Mouse (Mus musculus) retina, postnatal 1 day (tissue): ENCODE data around the gene Cyth1.

ENCODE experiments used
- DNase-seq: peaks from one replicate; pipeline ENCODE4 v3.0.0-alpha.2; 2012

Gene Cyth1

GRCm38 (mm10) chr11:118146446-118146845, 101.9 kb downstream of the Cyth1 start:
- DNase-seq, result no peak

DNA sequence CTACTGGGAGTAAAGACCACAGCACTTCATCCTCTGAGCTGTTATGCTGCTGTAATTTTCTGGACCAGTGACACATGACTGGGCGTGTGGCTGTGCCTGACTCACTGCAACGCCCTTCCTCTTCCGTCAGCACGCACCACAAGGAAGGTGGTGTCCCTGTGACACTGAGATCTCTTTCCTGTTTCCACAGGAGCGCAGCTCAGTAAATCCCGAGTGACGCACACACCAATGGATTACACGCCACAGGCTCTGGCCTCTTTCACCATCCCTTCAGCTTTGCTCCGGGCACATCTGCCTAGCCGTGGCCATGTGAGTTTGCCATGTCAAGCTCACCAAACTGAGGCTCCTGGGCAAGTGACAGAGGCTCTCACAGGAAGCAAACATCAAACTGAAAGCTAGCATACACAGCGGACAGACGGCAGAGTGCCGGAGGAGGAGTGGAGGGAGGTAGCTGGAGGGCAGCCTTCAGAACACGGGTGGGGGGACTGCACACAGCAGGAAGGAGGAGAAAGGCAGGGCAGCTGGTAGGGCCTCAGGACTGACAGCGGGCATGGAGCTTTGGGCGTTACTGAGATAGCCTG, 102.5 kb downstream of the Cyth1 start:
- DNase-seq, result peak; percentile 43

DNA sequence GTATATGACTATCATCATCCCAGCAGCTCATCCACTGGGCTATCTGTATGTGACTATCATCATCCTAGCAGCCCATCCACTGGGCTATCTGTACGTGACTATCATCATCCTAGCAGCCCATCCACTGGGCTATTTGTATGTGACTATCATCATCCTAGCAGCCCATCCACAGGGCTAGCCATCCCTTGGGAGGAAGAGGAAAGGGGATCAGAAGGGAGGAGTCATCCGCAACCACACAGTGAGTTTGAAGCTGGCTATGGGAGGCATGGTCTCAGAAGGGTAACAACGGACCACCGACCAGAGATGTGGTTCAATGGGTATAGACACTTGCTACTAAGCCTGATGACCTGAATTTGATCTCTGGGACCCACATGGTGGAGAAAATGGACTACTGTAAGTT, 103.3 kb downstream of the Cyth1 start:
- no peak for DNase-seq

GRCm38 (mm10) chr11:118143731-118144130, 104.7 kb downstream of the Cyth1 start:
- DNase-seq, result no peak

DNA sequence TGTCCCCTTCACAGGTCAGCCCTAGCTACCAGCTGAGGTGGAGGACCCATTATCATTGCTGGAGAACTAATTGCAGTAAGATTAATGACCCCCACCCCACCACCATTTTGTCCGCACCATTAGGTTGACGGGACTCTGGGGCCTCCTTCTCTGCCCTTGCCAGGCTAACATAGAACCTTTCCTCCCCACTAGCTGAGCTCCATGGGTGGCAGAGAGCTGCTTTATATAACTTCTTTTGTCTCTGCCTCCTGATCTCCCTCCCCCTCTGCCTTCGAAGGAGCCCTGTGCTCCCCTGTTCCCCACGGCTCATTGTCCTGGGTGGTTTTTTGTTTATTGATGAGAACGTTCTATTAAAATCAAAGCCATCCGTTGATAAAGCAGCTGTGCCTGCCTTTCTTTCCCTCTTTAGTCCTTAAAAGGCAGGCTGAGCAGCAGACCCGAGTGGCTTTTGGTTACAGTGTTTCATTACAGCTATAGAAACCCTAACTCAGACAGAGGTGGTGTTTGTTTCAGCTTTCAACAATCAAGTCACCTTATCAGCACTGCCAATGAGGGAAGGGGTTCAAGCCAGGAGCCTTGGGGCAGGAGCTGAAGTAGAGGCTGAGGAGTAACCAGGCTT, 105.7 kb downstream of the Cyth1 start:
- DNase-seq, result peak; percentile 24

DNA sequence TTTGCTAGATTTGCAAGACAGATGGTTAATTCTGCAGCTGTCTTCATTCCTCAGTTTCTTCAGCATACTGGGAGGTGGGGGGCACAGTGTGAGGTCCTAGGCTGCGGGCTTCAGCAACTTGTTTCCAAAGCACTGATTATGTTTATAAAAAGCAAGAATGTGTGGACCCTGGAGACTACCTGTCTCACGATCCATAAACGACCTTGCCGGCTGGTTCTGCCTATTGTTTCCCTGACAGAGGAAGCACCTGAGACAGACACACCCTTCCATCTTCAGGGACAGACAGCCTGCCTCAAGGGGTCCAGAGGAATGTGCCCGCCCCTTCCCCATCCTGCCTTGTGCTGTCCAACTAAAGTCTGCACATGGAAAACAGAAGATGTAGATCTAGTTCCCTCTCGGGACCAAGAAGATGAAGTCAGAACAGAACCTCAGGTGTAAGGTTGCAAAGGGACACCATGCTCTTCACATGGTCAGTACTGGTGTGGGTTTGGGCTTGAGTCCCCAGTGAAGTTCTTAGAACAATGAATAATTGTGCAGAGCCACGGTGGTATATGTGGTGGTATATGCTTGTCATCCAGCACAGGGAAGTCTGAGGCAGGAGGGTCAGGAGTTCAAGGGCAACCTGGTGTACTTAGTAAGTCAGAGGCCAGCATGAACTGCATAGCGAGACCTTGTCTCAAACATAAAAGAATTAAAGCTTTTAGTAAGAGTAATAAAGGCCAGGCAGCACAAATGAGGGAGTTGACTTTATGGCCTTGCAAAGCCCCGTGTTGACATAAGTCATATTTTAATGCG, 107.4 kb downstream of the Cyth1 start:
- DNase-seq, result no peak

DNA sequence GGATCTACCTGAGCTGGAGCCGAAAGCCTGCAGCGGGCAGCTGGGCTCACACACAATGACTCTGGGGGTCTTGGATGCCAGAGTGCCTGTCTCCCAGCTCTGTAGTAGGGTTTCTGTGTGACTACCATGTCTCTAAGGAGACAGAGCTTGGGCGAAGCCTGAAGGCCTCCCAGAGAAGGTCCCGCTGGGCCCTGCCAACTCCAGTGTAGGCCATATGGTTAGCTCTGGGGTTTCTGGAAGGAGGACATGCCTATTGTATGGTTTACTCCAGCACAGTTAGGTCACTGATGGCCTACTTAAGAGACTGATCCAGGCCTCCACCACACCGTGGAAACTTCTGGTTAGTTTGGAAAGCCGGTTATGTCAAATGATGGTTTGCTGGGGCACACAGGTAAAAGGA, 110.0 kb downstream of the Cyth1 start:
- DNase-seq, result no peak

GRCm38 (mm10) chr11:118136172-118136632, 112.2 kb downstream of the Cyth1 start:
- DNase-seq, result no peak

GRCm38 (mm10) chr11:118135271-118135670, 113.1 kb downstream of the Cyth1 start:
- DNase-seq, result peak; percentile 19

GRCm38 (mm10) chr11:118133752-118134169, 114.6 kb downstream of the Cyth1 start:
- DNase-seq, result peak; percentile 53

- DNase-seq, result peak; percentile 49
These were observed 115.2 kb downstream of the Cyth1 start for GRCm38 (mm10) chr11:118133133-118133751.

DNA sequence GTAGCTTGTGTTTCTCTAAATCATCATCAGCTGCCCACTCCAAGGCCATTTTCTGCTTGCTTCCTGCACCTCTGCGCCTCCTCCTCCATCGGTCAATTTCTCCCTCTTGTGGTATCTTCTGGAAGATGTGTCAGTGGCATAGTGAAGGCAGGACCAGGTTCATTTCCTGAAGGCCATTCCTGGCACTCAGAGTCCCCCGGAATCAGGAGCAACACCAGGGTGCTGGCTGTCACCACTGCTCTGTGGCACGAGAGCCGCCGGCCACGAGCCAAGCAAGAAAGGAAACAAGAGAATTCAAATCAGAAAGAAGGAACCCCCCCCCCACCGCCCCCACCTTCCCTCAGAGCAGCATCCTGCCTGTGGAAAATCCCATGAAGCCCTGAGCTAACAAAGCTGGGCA, 116.3 kb downstream of the Cyth1 start:
- no peak for DNase-seq

GRCm38 (mm10) chr11:118130534-118130933, 117.9 kb downstream of the Cyth1 start, which contains the start of gene Dnah17:
Gene Dnah17, minus strand, starts transcription at chr11:118130634.
- no peak for DNase-seq

DNA sequence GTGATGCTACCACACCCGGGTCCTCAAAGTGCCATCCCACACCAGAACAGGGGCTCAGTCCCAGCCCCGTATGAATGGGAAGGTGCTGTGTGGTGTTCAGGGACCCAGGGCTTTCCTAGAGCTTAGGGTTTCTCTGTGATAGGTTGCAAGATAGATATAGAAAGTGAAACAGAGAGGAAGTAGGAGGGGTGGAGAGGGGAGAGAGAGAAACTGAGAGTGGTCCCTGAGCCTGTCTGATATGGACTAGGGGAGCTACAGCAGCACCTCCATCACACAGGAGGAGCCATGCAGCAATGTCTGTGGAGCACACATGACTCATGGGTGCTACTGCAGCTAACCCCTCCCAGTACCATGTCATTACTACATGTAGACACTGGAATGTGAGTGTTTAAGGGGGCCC, 118.6 kb downstream of the Cyth1 start:
- no peak for DNase-seq

DNA sequence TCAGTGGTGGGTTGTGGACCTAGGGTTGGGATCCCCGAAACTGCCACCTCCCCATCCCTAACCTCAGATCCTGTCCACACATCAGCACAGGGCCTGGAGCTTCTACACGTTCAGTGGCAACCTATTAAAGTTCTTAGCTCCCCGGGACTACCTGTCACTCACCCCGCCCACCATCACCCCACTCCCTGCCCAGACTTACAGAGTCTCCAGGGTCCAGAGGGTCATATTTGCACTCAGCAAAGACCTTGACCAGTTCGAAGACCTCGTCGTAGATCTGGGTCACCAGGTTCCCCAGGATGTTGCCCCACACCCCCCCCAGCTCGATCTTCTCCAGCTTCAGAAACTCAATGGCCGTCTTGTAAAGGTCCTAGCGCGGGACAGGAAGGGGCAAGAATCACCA, 126.8 kb downstream of the Cyth1 start:
- no peak for DNase-seq

DNA sequence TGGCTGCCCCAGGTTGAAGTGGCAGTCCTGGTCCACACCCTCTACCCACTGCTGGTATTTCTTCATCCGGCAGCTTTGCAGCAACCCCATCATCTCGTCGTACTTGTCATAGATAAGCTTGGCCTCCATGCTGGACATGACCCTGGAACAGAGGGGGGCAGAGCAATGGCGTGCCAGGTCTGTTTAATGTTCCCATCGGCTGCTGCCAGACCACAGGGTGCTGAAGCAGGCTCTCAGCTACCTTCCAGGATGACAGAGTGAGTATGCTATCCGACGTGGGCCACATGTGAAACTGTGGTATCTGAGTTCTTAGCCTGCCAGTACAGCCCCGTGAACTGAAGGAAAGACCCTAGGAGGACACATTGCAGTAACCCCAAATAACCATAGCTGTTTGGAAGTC, 129.6 kb downstream of the Cyth1 start:
- DNase-seq, result no peak

GRCm38 (mm10) chr11:118114581-118115110, 133.7 kb downstream of the Cyth1 start:
- no peak for DNase-seq

DNA sequence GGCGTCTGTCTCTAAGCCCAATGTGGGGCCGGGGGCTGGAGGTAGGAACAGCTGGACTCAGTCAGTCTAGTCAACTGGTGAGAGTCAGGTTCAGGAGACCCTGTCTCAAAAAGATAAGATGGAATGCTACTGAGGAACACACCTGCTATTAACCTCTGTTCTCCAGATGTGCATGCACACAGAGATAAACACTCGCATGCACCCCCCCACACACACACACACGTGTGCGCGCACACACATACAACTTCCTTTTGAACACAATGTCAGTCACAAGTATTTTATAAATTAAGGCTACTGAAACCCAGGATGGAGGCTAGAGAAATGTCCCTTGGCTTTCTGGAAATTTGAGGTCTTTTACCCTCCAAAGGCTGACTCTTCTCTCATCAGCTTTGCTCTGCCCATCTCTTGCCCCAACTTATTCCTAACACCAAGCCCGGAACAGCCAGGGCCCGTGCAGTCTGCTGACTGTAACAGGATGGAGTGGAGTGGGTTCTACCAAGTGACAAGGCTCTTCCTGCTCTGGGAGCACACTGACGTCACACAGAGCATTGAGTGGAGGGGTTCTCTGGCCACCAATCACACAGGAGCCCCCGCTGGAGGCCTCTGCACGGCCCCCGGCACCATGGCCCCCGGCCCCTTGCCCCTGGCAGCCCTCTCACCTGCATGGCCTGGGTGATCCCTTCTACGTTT, 134.7 kb downstream of the Cyth1 start:
- no peak for DNase-seq

- peak; percentile 89 for DNase-seq
These were observed 144.4 kb downstream of the Cyth1 start for GRCm38 (mm10) chr11:118104001-118104400.

- DNase-seq, result no peak
These were observed 145.0 kb downstream of the Cyth1 start for GRCm38 (mm10) chr11:118103383-118103782.

GRCm38 (mm10) chr11:118102838-118103237, 145.6 kb downstream of the Cyth1 start:
- DNase-seq, result peak; percentile 87

- DNase-seq, result no peak
These were observed 147.3 kb downstream of the Cyth1 start for GRCm38 (mm10) chr11:118101133-118101532.

DNA sequence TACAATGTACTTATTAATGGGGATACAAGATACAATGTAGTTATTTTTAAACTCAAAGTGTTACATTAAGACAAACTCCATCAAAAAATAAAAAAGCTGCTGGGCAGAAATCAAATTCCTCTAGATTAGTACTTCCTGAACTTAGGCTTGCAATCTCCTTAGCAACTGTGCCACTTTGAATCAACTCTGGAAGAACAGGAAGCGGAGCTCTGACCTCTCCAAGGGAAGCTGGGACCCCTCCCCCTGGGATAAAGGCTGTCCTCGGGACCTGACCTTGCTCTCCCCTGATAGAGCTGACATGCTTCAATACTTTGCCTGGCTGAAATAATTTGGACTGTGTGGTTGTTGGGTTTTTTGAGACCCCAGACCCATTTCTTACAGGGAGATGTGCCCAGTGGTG, 151.7 kb downstream of the Cyth1 start:
- DNase-seq, result no peak
